Mouse (Mus musculus) stomach, embryonic 14.5 days (tissue): ENCODE measurements around the gene Cherp. TPM values are rescaled to one million over a fixed set of nuclear protein-coding genes. Genes with fewer than 3 reads are reported as not detected.

Experiments used
- ATAC-seq: fragments of 200-750 bp; cut with Nextera tagmentation; 2 replicates; pipeline ENCODE4 v1.8.0; 2017; ENCODE audit warnings: low read depth, moderate TSS enrichment; ENCODE audit not compliant: insufficient number of reproducible peaks, insufficient read depth, low FRiP score
- H3K27ac ChIP-seq: fragments of 300-500 bp; sonication (generic); 2 replicates; pipeline ENCODE4 v1.5.1; 2014; ENCODE audit warnings: mild to moderate bottlenecking, low read length, moderate library complexity, mixed read lengths
- H3K27me3 ChIP-seq: fragments of 300-500 bp; sonication (generic); 2 replicates; pipeline ENCODE4 v1.6.1; 2014; ENCODE audit warnings: low read length, control low read depth, mixed read lengths; ENCODE audit not compliant: control insufficient read depth, insufficient read depth
- H3K36me3 ChIP-seq: fragments of 300-500 bp; sonication (generic); 2 replicates; pipeline ENCODE4 v1.6.1; 2014; ENCODE audit warnings: mild to moderate bottlenecking, control low read depth, low read length, moderate library complexity, mixed read lengths; ENCODE audit not compliant: control insufficient read depth, insufficient read depth
- H3K4me1 ChIP-seq: fragments of 300-500 bp; sonication (generic); 2 replicates; pipeline ENCODE4 v1.6.1; 2014; ENCODE audit warnings: low read length, control low read depth, mixed read lengths; ENCODE audit not compliant: control insufficient read depth, insufficient read depth
- H3K4me2 ChIP-seq: fragments of 300-500 bp; sonication (generic); replicated peaks from 2 replicates; pipeline ENCODE4 v1.6.1; 2014; ENCODE audit warnings: low read depth, low read length, control low read depth
- H3K4me3 ChIP-seq: fragments of 300-500 bp; sonication (generic); 2 replicates; pipeline ENCODE4 v1.5.1; 2014; ENCODE audit warnings: low read depth, low read length, control low read depth
- H3K9ac ChIP-seq: fragments of 300-500 bp; sonication (generic); replicated peaks from 2 replicates; pipeline ENCODE4 v1.6.1; 2014; ENCODE audit warnings: low read depth, mild to moderate bottlenecking, control low read depth, low read length, moderate library complexity, mixed read lengths
- H3K9me3 ChIP-seq: fragments of 300-500 bp; sonication (generic); 2 replicates; pipeline ENCODE4 v1.6.1; 2016; ENCODE audit warnings: low read depth, low read length, control low read depth; ENCODE audit not compliant: control insufficient read depth
- WGBS: fragments of 180-500 bp; shearing (Covaris S2); extraction: QIAGEN DNeasy Blood & Tissue Kit; methylation state at CpG from one replicate; pipeline ENCODE4 v1.1.7; 2014; 5-methylcytosine and 5-hydroxymethylcytosine counted together
- microRNA-seq: library from miRNA; unstranded; fragments of <30 nt; microRNA quantifications from one replicate; pipeline ENCODE4, GENCODE M21; 2016
- polyA plus RNA-seq: library from polyadenylated mRNA; unstranded; fragments of >200 nt; fragmentation: Nextera tagmentation; extraction: Ambion mirVana; gene quantifications from 2 replicates; pipeline ENCODE4 v1.2.1, GENCODE M21; 2014

The Cherp gene
- polyA plus RNA-seq, 1 experiment from 2014 or later, result 57.3 TPM

GRCm38 (mm10) chr8:72418073-72418472, 57.0 kb downstream of the Cherp start:
- no peak overlapping the region for H3K4me2 ChIP-seq
- H3K4me1 ChIP-seq, result peaks cover 24% of the 10 kb centered on the region
- no peak overlapping the region for H3K27ac ChIP-seq
- ATAC-seq, result no peak
- no peak overlapping the region for H3K9ac ChIP-seq
- WGBS, result 95% methylated on average over 4 of the region's 4 CpGs
- no peaks in the 10 kb centered on the region; the same call in 1 of the 2 replicates for H3K36me3 ChIP-seq
- no peak overlapping the region for H3K4me3 ChIP-seq
- H3K9me3 ChIP-seq, result no peaks in the 10 kb centered on the region
- no peaks in the 10 kb centered on the region for H3K27me3 ChIP-seq

- Histone ChIP-seq H3K9me3 (no peaks in the 10 kb centered on the region), H3K4me3 (no peak overlapping the region), H3K36me3 (peaks cover 5% of the 10 kb centered on the region; the same call in 1 of the 2 replicates), H3K4me1 (peaks cover 22% of the 10 kb centered on the region), H3K27me3 (no peaks in the 10 kb centered on the region), H3K9ac (no peak overlapping the region), H3K27ac (no peak overlapping the region), H3K4me2 (no peak overlapping the region)
- ATAC-seq, result no peak
- 75% methylated on average over 2 of the region's 2 CpGs for WGBS
Measured at GRCm38 (mm10) chr8:72415252-72415651, 59.8 kb downstream of the Cherp start.

DNA sequence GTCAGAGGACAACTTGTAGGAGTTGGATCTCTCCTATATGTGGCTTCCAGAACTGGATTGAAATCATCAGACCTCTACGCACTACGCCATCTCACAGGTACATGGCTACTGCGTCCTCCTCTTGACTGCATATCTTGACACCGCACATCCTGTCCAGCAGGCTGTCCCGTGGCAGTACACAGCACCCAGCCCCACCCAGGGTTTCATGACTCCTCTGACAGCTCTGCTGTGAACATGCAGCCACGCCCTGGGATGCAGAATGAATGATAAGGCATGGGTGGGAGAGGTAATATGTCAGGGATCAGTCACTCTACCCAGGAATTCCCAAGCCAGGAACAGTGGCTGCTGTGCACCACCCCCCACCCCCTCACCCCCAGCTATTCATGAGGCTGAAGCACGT, 61.2 kb downstream of the Cherp start:
- peaks cover 9% of the 10 kb centered on the region for H3K4me1 ChIP-seq
- no peaks in the 10 kb centered on the region for H3K27me3 ChIP-seq
- H3K36me3 ChIP-seq, result peaks cover 5% of the 10 kb centered on the region; the same call in 1 of the 2 replicates
- H3K4me3 ChIP-seq, result no peak overlapping the region
- no peaks in the 10 kb centered on the region for H3K9me3 ChIP-seq
- WGBS, result 77% methylated on average over 7 of the region's 7 CpGs
- H3K27ac ChIP-seq, result no peak overlapping the region
- ATAC-seq, result peak; percentile 77; the same call in 1 of the 2 replicates
- no peak overlapping the region for H3K4me2 ChIP-seq
- no peak overlapping the region for H3K9ac ChIP-seq

Small RNAs within 50 kb of the gene (microRNA-seq; reads per million reads assigned to microRNA genes)
- 1.6 reads per million for gene Mir7068

Other genes starting within 250 kb of the Cherp start
- gene Ap1m1, start 235.2 kb downstream of the Cherp start, polyA plus RNA-seq, result 101 and 109 TPM in 2 replicates
- 27.2 and 32.7 TPM in 2 replicates for gene Gm10282, start 170.0 kb downstream of the Cherp start, polyA plus RNA-seq
- gene Klf2, start 156.2 kb downstream of the Cherp start, polyA plus RNA-seq, result 6.4 and 6.6 TPM in 2 replicates
- gene Eps15l1, start 53.8 kb downstream of the Cherp start, polyA plus RNA-seq, result 67.6 and 68.2 TPM in 2 replicates
- 3.1 and 3.2 TPM in 2 replicates for gene Calr3, start 31.4 kb downstream of the Cherp start, polyA plus RNA-seq
- 14.6 and 16.2 TPM in 2 replicates for gene 1700030K09Rik, start 31.3 kb downstream of the Cherp start, polyA plus RNA-seq
- 10.7 and 11.2 TPM in 2 replicates for gene Slc35e1, start 17.4 kb upstream of the Cherp start, polyA plus RNA-seq
- 10.8 and 13.3 TPM in 2 replicates for gene Med26, start 73.0 kb upstream of the Cherp start, polyA plus RNA-seq
- 150 and 154 TPM in 2 replicates for gene Smim7, start 95.9 kb upstream of the Cherp start, polyA plus RNA-seq
- 22.6 and 26.9 TPM in 2 replicates for gene Tmem38a, start 96.8 kb upstream of the Cherp start, polyA plus RNA-seq
- gene Nwd1, start 171.5 kb upstream of the Cherp start, polyA plus RNA-seq, result 0.14 TPM in 2 replicates
- 178 and 193 TPM in 2 replicates for gene Sin3b, start 248.1 kb upstream of the Cherp start, polyA plus RNA-seq